Mouse (Mus musculus) thymus, adult 2 months (tissue): ENCODE results near the gene Psg25.
"Not testable (repeated sequence)": the region's sequence is repeated elsewhere in the genome, so short reads cannot be mapped to it uniquely, and the experiment has no call there.

Experiments
- CTCF ChIP-seq: fragments of 200-500 bp; IDR thresholded peaks from 2 replicates; pipeline ENCODE4 v1.5.1; 2012; ENCODE audit warnings: mild to moderate bottlenecking, control low read depth, low read length, moderate library complexity, borderline replicate concordance; ENCODE audit not compliant: control insufficient read depth, poor library complexity, insufficient read depth; ENCODE audit errors: extremely low read depth
- POLR2A ChIP-seq: fragments of 200-500 bp; IDR thresholded peaks from 2 replicates; pipeline ENCODE4 v1.6.1; 2012; ENCODE audit warnings: mild to moderate bottlenecking, low read length, control low read depth, moderate library complexity; ENCODE audit not compliant: control insufficient read depth, poor library complexity, insufficient read depth; ENCODE audit errors: extremely low read depth

DNA sequence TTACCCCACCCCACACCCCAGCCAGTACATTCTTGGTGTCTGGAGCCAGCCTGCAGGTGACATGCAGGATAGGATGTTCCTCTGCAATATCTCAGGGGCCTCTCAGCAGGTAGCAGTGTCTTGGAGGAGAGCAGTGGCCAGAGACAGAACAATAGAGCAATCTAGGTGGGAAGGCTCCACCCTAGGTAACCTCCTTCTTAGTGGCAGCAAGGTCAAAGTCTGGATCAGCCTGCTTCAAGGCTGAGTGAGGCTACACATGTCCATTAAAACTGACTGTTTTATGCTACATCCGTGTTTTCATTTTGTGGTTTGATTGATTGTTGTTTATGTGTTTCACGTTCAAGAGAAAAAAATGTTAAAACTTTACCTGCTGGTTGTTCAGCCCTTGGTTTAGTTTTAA lies 19.7 kb downstream of the Psg25 start:
- not testable (repeated sequence) for TF ChIP-seq POLR2A, CTCF
